Mouse (Mus musculus) brain, embryonic 18.5 days (tissue): ENCODE measurements at regions not wholly inside any gene's neighbourhood (a gene's known extent, or its start where the extent isn't known, plus 50 kb on each side); places are given as distances from the start of the nearest gene placed in this dataset.

Source experiments
- DNase-seq: peaks from one replicate; pipeline ENCODE4 v3.0.0-alpha.2; 2012; ENCODE audit warnings: low read depth, low spot score

GRCm38 (mm10) chr10:43710886-43711256, 132.8 kb downstream of the Cd24a start:
- DNase-seq = no peak

DNA sequence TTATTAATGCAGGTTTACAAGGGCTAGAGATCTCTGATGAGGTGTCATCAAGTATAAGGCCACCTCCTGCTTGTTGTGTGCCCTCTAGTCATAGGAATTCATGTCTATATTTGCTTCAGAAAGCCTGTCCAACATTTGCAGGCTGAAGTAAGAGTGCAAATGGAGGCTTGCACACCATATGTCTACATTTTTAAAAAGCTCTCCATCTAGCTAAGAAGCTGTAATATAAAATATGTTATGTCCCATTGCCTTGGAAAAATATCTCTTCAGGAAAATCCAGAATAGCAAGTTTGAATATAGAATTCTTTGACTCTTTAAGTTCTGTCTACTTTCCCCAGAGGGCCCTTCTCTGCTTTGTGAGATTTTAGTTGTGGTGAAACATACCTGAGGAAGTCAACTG, 134.6 kb downstream of the Cd24a start:
- no peak for DNase-seq

- no peak for DNase-seq
These were observed 140.7 kb downstream of the Cd24a start for GRCm38 (mm10) chr10:43718768-43719167.

DNA sequence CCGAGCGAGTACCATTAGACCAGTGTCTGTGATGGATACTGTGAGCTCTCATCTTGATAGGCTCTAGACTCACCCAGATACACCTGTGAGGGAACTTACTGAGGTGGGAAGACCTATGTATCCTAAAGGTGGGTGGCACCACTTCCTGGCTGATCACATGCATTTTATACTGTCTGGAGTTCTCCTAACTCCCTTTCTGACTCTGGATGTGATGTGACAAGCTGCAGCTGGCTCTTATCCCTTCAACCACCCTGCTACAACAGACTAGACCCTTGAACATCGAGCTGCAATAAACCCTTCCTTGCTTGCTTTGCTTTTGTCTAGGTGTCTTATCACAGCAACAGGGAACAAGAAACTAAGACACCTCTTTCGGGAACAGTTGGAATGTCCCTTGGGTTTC, 143.3 kb downstream of the Cd24a start:
- no peak for DNase-seq

GRCm38 (mm10) chr10:43722164-43722563, 144.1 kb downstream of the Cd24a start:
- no peak for DNase-seq

- no peak for DNase-seq
These were observed 144.9 kb downstream of the Cd24a start for GRCm38 (mm10) chr10:43722711-43723614.

GRCm38 (mm10) chr10:43723615-43723937, 145.5 kb downstream of the Cd24a start:
- no peak for DNase-seq

DNA sequence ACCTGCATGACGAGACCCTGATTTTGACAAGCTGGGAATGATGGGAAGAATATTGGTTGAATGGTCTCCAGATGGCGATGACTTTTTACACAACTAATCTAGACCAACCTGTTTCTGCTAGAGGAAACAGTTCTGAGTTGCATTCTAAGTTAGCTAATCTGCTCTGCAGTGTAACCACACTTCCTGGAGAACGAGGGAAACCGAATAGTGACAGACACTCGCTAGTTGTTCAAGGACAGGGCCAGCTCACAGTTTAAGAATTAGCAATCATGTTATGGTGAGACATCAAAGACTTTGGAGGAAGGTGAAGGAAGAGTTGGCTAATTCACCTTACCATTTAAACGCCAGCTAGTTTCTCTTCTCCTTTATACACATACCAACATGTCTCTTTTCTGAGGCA, 149.7 kb downstream of the Cd24a start:
- DNase-seq = no peak

- no peak for DNase-seq
These were observed 151.1 kb downstream of the Cd24a start for GRCm38 (mm10) chr10:43729184-43729583.

GRCm38 (mm10) chr10:43733618-43734415, 155.7 kb downstream of the Cd24a start:
- DNase-seq = no peak

- no peak for DNase-seq
These were observed 161.1 kb downstream of the Cd24a start for GRCm38 (mm10) chr10:43739181-43739580.

DNA sequence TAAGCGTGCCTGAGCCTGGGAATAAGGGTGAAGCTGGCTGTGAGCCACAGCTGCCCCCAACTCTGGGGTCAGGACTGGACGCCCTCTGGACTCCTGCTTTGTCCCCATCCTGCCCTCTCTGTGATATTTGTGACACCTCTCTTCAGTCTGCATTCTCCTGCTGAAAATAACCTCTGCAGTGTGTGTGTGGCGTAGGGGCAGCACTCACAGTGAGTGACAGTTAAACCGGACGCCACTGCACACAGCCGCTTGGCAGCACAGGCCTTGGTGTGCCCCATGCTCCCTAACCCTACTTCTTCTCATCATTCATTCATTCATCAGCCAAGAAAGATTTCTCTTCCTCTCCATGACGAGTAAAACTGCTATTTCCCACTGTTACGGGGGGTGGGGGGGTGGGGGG, 161.6 kb downstream of the Cd24a start:
- DNase-seq = no peak

DNA sequence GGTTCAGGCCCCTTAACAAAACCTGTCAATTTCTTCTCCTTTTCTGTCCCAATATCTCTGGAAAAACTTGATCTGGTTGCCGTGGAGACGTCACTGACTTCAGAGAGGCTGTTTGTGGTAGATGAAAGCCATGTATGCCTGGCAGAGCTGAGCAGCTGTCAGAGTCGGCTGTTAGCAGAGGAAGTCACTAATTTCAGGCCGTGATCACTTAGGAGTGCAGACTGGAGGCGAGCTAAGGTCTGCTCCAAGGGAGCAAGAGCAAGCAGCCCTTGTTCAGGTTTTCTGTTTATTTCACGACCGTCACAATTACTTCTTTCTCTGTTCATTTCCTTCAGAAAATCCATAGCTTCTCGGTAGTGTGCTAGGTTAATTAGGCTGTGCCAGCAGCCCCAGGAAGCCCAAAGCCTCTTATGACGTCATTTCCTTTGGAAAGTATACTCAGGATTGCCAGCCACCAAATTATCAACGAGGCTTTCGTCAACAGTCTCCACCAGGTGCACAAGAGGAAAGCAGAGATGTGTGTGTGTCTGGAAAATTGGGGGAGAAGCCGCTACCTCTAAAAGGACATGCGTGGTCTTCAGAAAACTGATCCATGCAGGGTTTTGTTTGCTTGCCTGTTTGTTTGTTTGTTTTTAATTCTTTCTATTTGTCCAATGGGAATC, 161.2 kb downstream of the Qrsl1 start:
- no peak for DNase-seq

DNA sequence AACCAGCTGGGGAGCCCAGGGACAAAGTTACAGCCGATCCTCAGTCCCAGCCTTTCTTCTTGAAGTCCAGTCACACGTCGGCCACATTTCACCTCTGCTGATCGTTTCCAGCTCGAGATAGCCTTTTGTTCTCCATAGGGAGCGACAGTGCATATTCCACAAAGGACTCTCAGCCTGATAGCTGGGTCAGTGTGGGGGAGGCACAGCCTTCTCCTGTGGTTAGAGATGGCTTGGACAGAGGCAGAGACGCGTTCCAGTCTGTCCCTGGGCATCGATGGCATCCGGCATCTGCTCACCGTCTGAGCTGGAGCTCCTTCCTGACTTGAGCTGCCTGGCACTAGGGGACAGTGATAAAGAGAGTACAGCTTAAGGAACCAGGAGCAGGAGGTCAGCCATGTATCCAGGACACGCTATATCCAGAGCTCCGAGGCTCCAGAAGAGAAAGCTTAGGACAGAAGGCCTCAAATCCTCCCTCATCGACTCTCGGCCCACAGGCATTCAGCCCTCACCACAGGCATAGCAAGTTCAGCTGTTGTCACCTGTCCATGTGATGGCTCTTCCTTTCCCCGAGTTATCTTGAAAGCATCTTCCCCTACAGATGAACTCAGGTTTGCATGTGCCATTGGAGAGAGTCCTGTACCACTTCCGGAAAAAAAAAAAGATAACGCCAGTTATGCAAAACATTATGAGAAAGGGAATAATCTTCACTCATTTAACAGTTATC, 160.0 kb downstream of the Qrsl1 start:
- DNase-seq = no peak

- DNase-seq = no peak
These were observed 159.2 kb downstream of the Qrsl1 start for GRCm38 (mm10) chr10:43742085-43743054.

DNA sequence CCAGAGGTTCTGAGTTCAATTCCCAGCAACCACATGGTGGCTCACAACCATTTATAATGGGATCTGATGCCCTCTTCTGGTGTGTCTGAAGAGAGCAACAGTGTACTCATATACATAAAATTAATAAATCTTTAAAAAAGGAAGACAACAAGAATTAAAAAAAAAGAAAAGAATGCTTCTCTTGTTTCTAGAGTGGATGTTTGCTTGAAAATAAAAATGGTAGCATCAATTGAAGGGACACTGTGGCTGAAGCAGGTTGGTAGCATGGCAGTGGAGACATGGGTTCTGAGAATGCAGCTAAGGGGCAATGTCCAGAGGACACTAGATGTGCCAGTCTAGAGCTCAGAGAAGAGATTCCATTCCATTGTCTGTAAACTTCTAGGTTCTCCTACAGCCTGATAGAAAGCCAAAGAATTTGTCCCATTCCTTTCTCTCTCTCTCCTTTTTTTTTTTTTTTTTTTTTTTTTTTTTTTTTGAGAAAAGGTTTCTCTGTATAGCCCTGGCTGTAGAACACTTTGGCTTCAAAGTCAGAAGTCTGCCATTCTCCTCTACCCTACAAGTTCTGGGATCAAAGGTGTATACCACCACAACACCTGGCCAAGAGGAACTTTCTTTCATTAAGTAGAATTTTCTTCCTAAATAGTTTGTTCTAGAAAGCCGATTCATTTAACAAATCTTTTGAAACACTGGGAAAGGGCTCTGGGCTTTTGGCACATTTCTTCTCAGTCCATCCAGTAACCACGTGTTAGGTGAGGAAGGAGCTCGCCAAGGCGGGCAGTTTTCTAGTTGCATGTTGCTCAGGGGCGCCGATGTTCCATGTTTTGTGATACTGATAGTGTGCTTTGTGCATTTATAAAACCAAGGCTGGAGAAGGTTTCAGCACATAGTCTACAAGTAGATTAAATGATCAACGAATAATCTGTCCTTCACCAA, 158.1 kb downstream of the Qrsl1 start:
- no peak for DNase-seq

- no peak for DNase-seq
These were observed 155.5 kb downstream of the Qrsl1 start for GRCm38 (mm10) chr10:43745931-43746630.

DNA sequence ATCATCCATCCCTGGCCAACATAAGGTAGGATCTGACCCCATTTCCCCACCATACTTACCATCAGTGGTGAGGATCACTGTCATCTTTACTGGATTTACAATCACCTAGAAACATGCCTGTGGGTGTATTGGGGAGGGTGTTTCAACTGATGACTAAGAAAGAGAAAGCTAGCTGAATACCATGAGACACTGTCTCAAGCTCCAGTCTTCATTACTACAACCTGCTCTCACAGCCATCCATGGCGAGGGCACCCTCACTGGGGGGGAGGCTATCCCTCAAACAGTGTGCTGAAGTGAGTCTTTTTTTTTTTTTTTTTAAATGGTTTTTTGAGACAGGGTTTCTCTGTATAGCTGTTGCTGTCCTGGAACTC, 154.9 kb downstream of the Qrsl1 start:
- no peak for DNase-seq

GRCm38 (mm10) chr10:43747541-43747940, 154.0 kb downstream of the Qrsl1 start:
- no peak for DNase-seq
